Mouse (Mus musculus): ENCODE measurements around the gene Lsm4.

Gene Lsm4

GRCm38 (mm10) chr8:70701048-70701981, 28.3 kb downstream of the Lsm4 start:
- no peak for DNase-seq (ENCODE audit: low spot score)

DNA sequence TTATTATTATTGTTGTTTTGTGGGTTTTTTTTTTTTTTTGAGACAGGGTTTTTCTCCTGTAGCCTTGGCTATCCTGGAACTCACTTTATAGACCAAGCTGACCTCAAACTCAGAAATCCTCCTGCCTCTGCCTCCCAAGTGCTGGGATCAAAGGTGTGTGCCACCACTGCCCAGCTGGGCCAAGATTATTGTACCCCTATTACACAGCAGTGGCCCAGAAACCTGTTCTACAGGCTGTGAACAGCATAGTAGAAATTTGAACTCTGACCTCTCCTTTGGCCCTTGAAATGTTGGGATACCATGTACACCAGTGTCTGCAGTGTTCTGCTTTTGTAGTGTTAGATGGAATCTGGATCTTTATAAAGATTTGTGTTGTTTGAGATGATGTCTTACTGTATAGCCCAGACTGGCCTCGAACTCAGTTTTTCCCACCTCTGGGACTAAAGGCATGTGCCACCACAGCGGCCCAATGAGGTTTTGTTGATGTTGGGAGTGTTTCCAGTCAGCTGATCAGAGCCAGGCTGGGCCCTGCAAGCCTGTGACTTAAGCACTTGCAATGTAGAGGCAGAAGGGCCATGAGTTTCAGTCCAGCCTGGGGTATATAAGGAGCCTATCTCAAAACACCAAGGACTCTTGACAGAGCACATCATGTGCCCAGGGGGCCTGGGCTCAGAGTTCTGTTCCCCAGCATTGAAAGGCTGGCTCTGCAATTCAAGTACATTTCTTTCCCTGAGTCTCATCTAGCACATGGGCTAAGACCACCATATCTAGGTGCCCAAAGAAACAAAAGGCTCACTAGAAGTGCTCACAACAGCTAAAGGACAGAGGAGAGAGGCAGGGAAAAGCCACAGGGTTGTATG, 29.2 kb downstream of the Lsm4 start:
- peak; percentile 82 for DNase-seq (ENCODE audit: low spot score)

- peak; percentile 91 for DNase-seq (ENCODE audit: low spot score)
These were observed 29.8 kb downstream of the Lsm4 start for GRCm38 (mm10) chr8:70702842-70703182.

DNA sequence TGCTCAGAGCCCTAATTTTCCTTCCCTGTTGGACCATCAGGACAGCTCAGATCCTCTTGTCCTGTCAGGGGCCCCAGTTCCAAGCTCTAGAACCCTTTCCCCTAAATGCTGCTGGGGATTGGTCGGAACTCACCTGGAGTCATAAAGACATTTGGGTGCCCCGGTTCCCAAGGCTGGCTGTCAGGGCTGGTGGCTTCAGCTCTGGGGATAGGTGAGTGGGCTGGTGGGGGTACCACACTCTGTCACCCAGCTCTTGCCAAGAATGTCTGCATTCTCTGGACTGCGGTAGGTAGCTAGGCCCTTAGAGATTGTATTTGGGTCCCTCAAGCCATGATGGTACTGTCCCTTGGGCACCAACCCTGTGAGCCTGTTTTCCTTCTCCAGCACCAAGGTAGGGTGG, 30.2 kb downstream of the Lsm4 start, which contains the start of gene Iqcn:
Gene Iqcn (plus strand): TSS at position 171 of the 400 bp plus-strand sequence.
- DNase-seq (ENCODE audit: low spot score) = no peak

DNA sequence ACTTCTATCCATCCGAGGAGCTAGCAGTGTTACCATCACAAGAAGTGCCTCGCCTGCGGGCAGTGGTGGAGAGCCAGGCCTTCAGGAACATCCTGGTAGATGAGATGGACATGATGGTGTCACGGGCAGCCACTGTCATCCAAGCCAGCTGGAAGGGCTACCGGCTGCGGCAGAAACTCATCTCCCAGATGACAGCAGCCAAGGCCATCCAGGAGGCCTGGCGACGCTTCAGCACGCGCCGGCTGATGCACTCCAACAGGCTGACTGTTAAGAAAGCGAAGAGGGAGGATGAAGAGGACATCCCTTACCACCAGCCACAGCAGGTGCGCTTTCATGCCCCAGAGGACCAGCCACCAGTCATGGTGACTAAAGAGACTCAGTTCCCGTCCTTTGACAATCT, 35.2 kb downstream of the Lsm4 start:
- no peak for DNase-seq (ENCODE audit: low spot score)

DNA sequence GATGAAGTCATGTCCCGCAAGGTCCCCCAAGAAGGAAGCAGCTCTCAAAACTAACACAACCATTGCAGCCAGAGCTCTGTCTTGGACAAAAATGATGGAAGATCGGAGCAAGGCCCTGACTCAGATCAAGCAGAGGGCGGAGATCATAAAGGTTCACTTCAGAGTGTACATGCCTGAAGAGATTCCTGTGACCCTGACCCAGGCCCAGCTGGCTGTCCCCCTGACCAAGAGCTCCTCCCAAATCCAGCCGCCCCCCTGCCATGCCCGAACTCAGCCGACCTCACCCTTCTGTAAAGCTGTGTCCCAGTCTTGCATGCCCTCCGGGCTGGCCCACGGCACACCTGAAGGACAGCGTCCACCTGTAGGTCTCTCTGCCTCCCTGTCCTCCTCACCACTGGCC, 36.7 kb downstream of the Lsm4 start:
- DNase-seq (ENCODE audit: low spot score) = no peak

DNA sequence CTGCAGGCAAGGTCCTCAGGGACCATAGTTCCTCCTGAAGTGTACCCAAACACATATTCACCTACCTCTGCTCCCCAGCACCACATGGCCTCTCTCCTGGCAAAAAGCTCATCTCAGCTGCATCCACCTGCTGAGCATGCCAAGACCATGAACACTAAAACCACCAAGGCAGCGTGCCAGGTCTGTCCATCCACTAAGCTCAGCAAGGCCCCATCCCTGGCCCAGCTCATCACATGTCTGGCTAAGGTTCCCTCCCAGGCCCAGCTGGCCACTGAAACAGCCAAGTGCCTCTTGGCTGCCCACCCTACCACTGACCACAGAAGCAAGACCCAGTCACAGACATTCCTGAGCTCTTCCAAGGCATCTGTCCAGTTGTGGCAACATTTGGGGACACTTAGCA, 37.2 kb downstream of the Lsm4 start:
- DNase-seq (ENCODE audit: low spot score) = peak; percentile 49

- no peak for DNase-seq (ENCODE audit: low spot score)
These were observed 38.0 kb downstream of the Lsm4 start for GRCm38 (mm10) chr8:70711041-70711440.

- DNase-seq (ENCODE audit: low spot score) = no peak
These were observed 40.9 kb downstream of the Lsm4 start for GRCm38 (mm10) chr8:70713991-70714390.

DNA sequence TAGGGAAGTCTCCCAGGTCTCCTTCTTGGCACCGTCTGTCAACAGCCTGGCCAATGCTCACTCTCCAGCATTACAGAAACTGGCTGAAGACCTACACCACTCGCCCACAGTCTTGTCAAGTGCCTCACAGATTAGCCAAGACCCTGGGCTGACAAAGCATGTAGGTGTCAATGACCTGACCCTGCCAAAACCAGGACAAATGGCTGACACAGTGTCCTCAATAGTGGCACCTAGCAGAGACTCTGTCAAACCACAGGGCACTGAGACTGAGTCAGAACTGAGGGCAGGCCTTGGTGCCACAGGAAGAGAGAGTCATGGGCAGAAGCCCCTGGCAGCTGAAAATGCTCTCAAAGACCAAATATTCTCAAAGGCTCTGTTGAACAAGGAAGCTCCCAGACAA, 42.0 kb downstream of the Lsm4 start:
- no peak for DNase-seq (ENCODE audit: low spot score)

DNA sequence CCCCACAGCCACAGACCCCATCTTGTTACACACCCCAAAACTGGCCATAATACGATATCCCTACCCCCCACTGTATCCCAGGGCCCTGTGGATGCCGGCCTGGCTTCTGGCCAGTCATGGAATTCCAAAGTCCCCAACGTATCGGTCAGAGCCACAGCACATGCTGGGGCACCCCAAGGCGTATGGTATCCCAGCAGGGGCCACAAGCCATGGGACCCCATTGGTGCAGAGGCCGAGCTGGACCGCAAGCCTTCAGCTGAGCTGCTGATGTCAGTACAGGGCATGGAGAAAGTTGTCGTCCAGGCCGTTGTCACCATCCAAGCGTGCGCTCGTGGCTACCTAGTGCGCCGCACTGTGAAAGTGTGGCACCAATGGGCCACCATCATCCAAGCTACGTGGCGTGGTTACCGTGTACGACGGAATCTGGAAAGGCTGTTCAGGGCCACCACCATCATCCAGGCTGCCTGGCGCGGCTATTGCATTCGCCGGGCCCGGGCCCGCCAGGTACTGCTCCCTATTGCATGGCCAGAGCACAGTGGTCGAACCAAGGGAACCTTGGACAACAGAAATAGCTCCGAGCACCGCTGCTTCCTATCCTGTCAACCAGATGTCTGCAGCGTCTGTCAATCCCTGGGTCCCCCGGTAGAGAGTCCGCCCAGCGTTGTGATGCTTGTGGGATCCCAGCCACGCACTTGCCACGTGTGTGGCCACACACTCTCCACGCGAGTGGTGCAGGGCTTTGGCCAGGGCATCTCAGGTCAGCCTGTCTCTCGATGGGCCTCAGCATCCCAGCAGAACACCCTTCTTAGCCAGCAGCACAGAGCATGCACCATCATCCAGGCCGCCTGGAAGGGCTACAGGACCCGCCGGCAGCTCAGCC, 43.7 kb downstream of the Lsm4 start:
- no peak for DNase-seq (ENCODE audit: low spot score)

- DNase-seq (ENCODE audit: low spot score) = no peak
These were observed 45.2 kb downstream of the Lsm4 start, which contains the start of gene Gm3336 for GRCm38 (mm10) chr8:70718297-70718696. Gm3336 (plus strand) TSS chr8:70718543.

DNA sequence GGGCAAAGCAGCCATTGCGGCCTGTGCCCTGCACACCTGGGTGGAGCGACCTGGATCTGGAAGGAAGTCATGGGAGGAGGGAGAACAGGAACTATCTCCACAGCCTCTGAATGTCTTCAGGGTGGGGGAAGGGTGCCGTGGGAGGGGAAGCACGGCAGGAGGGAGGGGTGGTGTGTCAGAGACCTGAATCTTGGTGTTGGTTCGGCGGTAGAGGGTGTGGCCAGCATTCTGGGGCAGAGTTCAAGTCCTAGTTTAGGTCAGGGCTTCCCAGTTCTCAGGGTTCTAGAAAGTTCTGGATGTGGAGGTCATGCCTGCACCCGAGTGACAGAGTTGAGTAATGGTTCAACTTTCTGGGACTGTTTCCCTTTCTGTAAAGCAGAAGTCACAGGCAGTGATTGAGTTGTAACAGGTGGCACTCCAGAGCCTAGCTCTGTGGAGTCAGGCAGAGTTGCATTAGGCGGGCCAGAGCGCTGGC, 46.8 kb downstream of the Lsm4 start:
- DNase-seq (ENCODE audit: low spot score) = no peak

GRCm38 (mm10) chr8:70720739-70721138, 47.7 kb downstream of the Lsm4 start:
- DNase-seq (ENCODE audit: low spot score) = peak; percentile 92

DNA sequence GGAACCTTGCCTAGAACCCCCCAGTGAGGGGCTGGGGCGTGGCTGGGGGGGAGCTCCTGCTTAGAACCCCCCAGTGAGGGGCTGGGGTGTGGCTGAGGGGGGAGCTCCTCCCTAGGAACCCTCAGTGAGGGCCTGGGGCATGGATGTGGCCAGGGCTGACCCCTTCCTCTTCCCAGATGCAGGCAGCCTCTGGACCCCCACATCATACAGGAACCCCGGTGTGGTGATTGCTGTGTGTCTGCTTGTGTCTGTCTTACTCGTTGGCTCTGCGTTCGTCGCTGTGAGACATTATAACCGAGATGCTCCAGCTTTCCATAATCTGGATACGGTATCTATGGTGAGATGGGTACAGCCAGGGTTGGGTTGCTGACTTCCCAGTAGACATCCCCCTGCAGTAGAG, 48.6 kb downstream of the Lsm4 start:
- no peak for DNase-seq (ENCODE audit: low spot score)

GRCm38 (mm10) chr8:70723486-70724210, 50.6 kb downstream of the Lsm4 start, which contains the start of gene Pde4c:
Pde4c (plus strand) TSS chr8:70723720.
- no peak for DNase-seq (ENCODE audit: low spot score)

DNA sequence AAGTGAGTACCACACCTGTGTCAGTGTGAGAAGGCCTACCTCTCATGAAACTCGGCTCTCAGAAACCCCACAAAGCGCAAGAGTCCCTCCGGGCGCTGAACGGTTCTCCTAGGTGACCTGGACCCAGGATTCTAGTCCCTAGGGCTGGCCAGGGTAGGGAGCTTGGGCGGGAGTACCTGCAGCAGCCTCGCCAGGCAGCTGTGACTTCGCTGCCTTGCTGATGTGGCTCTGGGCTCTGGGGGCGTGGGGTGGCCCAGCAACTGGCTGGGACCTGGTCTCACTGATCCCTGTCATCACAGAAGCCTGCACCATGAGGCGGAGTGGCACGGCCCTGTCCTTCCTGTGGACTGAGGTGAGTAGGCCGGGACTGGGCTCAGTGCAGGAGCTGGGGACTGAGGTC, 51.2 kb downstream of the Lsm4 start:
- no peak for DNase-seq (ENCODE audit: low spot score)

- peak; percentile 37 for DNase-seq (ENCODE audit: low spot score)
These were observed 52.9 kb downstream of the Lsm4 start for GRCm38 (mm10) chr8:70725792-70726447.

GRCm38 (mm10) chr8:70726721-70727120, 53.7 kb downstream of the Lsm4 start:
- DNase-seq (ENCODE audit: low spot score) = no peak
